Mouse (Mus musculus): Measurements from ENCODE around the gene Macrod1. TPM values are rescaled to one million over a fixed set of nuclear protein-coding genes. Genes with fewer than 3 reads are reported as not detected.

The Macrod1 gene
- polyA plus RNA-seq, 1 experiment from 2014 or later, result 32.9 TPM

DNA sequence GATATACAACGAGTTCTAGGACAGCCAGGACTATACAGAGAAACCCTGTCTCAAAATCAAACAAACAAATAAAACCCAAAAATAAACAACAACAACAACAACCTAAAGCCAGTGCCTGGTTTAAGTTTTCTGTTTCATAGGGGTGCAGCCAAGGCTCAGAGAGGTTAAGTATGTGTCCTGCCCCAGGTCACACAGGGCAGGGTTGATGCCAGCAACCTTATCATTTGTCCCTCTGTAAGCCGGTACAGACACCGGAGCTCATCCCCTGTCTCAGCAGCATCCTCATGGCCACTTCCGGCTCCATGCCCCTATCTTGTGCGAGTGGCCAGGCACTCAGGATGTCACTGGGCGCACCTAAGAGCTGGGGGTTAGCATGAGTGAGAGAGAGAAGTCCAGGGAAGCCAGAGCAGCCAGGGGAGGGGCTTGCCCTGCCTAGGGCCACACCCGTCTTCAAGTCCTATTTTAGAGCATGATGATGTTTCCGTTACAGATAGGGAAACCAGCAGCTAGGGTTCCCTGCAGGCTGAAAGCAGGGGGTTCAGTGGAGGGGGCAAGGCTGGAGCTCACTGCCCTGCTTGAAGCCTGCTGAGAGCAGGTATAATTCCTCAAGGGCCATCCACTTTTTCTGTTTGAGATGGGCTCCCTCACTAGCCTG is 61.2 kb downstream of the Macrod1 start:
- no peak for ATAC-seq (ENCODE audit: extremely low read depth, insufficient number of reproducible peaks, low FRiP score, low TSS enrichment)
- 33% methylated on average over 8 of the region's 8 CpGs for WGBS

GRCm38 (mm10) chr19:7121252-7121651 is 64.6 kb downstream of the Macrod1 start:
- 61% methylated on average over 11 of the region's 11 CpGs for WGBS
- no peak overlapping the region for H3K4me3 ChIP-seq
- peak overlapping the region; percentile 42 for H3K9ac ChIP-seq
- H3K27ac ChIP-seq (replicated peaks), result peak overlapping the region; percentile 98
- H3K9me3 ChIP-seq, result no peaks in the 10 kb centered on the region
- no peaks in the 10 kb centered on the region for H3K36me3 ChIP-seq
- no peak overlapping the region for H3K4me2 ChIP-seq
- 0 out of 2 replicates have a peak, but pooled peaks cover 21% of the 10 kb centered on the region for H3K27me3 ChIP-seq (replicated peaks)
- ATAC-seq (ENCODE audit: extremely low read depth, insufficient number of reproducible peaks, low FRiP score, low TSS enrichment), result no peak
- H3K4me1 ChIP-seq, result peaks cover 49% of the 10 kb centered on the region

More for the DNA sequence above, 61.2 kb downstream of the Macrod1 start:
- peaks cover 64% of the 10 kb centered on the region for H3K4me1 ChIP-seq
- peak overlapping the region; percentile 54 for H3K27ac ChIP-seq (replicated peaks)
- H3K36me3 ChIP-seq, result no peaks in the 10 kb centered on the region
- H3K4me3 ChIP-seq, result no peak overlapping the region
- no peaks in the 10 kb centered on the region for H3K9me3 ChIP-seq
- H3K4me2 ChIP-seq, result peak overlapping the region; percentile 16; the same call in 1 of the 2 replicates
- 0 out of 2 replicates have a peak, but pooled peaks cover 8% of the 10 kb centered on the region for H3K27me3 ChIP-seq (replicated peaks)
- H3K9ac ChIP-seq, result peak overlapping the region; percentile 67

DNA sequence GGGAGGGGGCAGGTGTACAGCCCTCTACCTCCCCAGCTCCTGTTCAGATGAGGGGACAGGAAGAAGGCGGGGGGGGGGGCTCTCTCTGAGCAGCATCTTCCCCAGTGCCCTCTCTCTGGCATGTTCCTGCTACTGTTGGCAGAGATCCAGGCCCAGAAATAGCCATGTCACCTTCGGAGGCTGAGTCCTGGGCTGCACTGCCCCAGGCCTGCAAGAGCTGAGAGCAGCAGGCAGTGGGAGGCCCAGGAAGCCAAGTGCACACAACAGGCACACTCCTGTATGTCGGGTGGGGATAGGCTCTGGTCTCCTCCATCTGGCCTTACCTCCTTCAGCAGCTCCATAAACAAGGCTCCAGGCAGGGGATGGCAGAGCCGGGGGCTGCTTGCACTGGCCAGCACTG is 65.7 kb downstream of the Macrod1 start:
- ATAC-seq (ENCODE audit: extremely low read depth, insufficient number of reproducible peaks, low FRiP score, low TSS enrichment), result peak; percentile 56; the same call in 1 of the 2 replicates
- Histone ChIP-seq H3K4me1 (peaks cover 44% of the 10 kb centered on the region), H3K4me2 (peak overlapping the region; percentile 61), H3K9me3 (no peaks in the 10 kb centered on the region), H3K27ac (replicated peaks) (peak overlapping the region; percentile 98), H3K9ac (peak overlapping the region; percentile 75), H3K27me3 (replicated peaks) (0 out of 2 replicates have a peak, but pooled peaks cover 25% of the 10 kb centered on the region), H3K4me3 (no peak overlapping the region), H3K36me3 (no peaks in the 10 kb centered on the region)
- WGBS, result 14% methylated on average over 4 of the region's 4 CpGs

GRCm38 (mm10) chr19:7122698-7123306 is 66.2 kb downstream of the Macrod1 start:
- 21% methylated on average over 10 of the region's 10 CpGs for WGBS
- H3K9me3 ChIP-seq, result no peaks in the 10 kb centered on the region
- peak; percentile 61; the same call in 1 of the 2 replicates for ATAC-seq (ENCODE audit: extremely low read depth, insufficient number of reproducible peaks, low FRiP score, low TSS enrichment)
- peak overlapping the region; percentile 98 for H3K27ac ChIP-seq (replicated peaks)
- H3K36me3 ChIP-seq, result no peaks in the 10 kb centered on the region
- no peak overlapping the region for H3K4me3 ChIP-seq
- H3K9ac ChIP-seq, result peak overlapping the region; percentile 75
- H3K4me1 ChIP-seq, result peaks cover 40% of the 10 kb centered on the region
- H3K27me3 ChIP-seq (replicated peaks), result 0 out of 2 replicates have a peak, but pooled peaks cover 25% of the 10 kb centered on the region
- H3K4me2 ChIP-seq, result peak overlapping the region; percentile 61

- Histone ChIP-seq H3K4me2 (no peak overlapping the region), H3K9me3 (no peaks in the 10 kb centered on the region), H3K4me1 (peaks cover 53% of the 10 kb centered on the region), H3K27ac (replicated peaks) (no peak overlapping the region), H3K9ac (no peak overlapping the region), H3K36me3 (no peaks in the 10 kb centered on the region), H3K27me3 (replicated peaks) (0 out of 2 replicates have a peak, but pooled peaks cover 17% of the 10 kb centered on the region), H3K4me3 (no peak overlapping the region)
- ATAC-seq (ENCODE audit: extremely low read depth, insufficient number of reproducible peaks, low FRiP score, low TSS enrichment), result no peak
- WGBS, result 80% methylated on average over 4 of the region's 4 CpGs
These were observed 69.0 kb downstream of the Macrod1 start for GRCm38 (mm10) chr19:7125526-7126156.

- 62% methylated on average over 1 of the region's 1 CpGs for WGBS
- no peak overlapping the region for H3K4me2 ChIP-seq
- peaks cover 17% of the 10 kb centered on the region; the same call in 1 of the 2 replicates for H3K27me3 ChIP-seq (replicated peaks)
- peaks cover 53% of the 10 kb centered on the region for H3K4me1 ChIP-seq
- no peak overlapping the region for H3K9ac ChIP-seq
- H3K27ac ChIP-seq (replicated peaks), result no peak overlapping the region
- no peak for ATAC-seq (ENCODE audit: extremely low read depth, insufficient number of reproducible peaks, low FRiP score, low TSS enrichment)
- H3K9me3 ChIP-seq, result no peaks in the 10 kb centered on the region
- no peak overlapping the region for H3K4me3 ChIP-seq
- no peaks in the 10 kb centered on the region for H3K36me3 ChIP-seq
These were observed 69.6 kb downstream of the Macrod1 start for GRCm38 (mm10) chr19:7126209-7126608.

GRCm38 (mm10) chr19:7126933-7127332 is 70.3 kb downstream of the Macrod1 start:
- 67% methylated on average over 2 of the region's 2 CpGs for WGBS
- H3K4me1 ChIP-seq, result peaks cover 51% of the 10 kb centered on the region
- no peak overlapping the region for H3K4me2 ChIP-seq

DNA sequence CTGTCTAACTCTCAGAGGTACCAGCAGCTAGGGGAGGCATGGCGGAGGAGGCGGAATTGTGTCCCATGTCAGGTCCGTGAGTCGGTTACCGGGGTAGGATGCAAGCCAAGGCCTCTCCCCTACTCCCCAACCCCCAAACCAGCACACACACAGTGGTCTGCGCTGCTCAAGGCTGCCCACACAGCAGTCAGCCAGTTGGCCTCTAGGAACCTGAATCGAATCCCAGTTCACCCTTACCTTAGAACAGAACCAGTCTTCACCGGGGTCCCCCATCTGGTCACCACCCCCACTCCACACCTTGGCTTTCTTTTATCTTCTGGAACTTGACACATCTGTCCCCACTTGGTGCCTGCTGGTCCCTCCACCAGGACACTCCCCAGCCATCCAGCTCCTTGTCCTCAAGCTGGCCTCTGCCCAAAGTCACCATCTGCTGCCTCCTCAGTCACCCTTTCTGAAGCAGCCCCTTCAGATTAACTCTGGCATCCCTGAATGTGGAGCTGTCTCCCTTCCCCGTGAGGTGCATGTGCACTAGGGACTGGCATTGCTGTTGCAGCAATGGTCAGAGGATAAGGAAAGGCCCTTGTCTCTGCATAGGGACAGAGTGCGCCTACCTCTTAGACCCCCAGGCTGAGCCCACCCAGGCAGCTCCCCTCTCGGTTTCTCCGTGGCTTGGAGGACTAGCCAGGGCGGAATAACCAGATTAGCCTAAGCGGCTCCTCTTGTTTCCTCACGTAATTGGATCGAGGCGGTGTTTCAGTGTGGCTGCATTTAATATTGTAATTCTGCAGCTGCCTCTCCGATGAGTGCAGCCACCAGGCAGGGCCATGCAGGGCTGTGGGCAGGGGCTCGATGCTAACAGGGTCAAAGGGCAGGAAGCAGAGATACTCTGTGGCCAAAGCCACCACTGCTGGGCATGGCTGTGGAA is 72.2 kb downstream of the Macrod1 start:
- H3K9ac ChIP-seq, result peak overlapping the region; percentile 58
- 0 out of 2 replicates have a peak overlapping the region, but pooled peaks have one; percentile 45 for H3K27ac ChIP-seq (replicated peaks)
- H3K4me1 ChIP-seq, result peaks cover 45% of the 10 kb centered on the region
- peaks cover 29% of the 10 kb centered on the region; the same call in 1 of the 2 replicates for H3K27me3 ChIP-seq (replicated peaks)
- no peaks in the 10 kb centered on the region for H3K36me3 ChIP-seq
- H3K4me3 ChIP-seq, result no peak overlapping the region
- 66% methylated on average over 19 of the region's 19 CpGs for WGBS
- no peaks in the 10 kb centered on the region for H3K9me3 ChIP-seq
- H3K4me2 ChIP-seq, result no peak overlapping the region
- no peak for ATAC-seq (ENCODE audit: extremely low read depth, insufficient number of reproducible peaks, low FRiP score, low TSS enrichment)

More at GRCm38 (mm10) chr19:7126933-7127332, 70.3 kb downstream of the Macrod1 start:
- Histone ChIP-seq H3K9me3 (no peaks in the 10 kb centered on the region), H3K27ac (replicated peaks) (no peak overlapping the region), H3K36me3 (no peaks in the 10 kb centered on the region), H3K9ac (no peak overlapping the region), H3K4me3 (no peak overlapping the region), H3K27me3 (replicated peaks) (peaks cover 24% of the 10 kb centered on the region; the same call in 1 of the 2 replicates)
- no peak for ATAC-seq (ENCODE audit: extremely low read depth, insufficient number of reproducible peaks, low FRiP score, low TSS enrichment)

GRCm38 (mm10) chr19:7130317-7130716 is 73.7 kb downstream of the Macrod1 start:
- H3K27ac ChIP-seq (replicated peaks), result peak overlapping the region; percentile 45
- H3K9ac ChIP-seq, result no peak overlapping the region; the same call in 1 of the 2 replicates
- H3K36me3 ChIP-seq, result no peaks in the 10 kb centered on the region
- peaks cover 33% of the 10 kb centered on the region; the same call in 1 of the 2 replicates for H3K27me3 ChIP-seq (replicated peaks)
- H3K4me1 ChIP-seq, result peaks cover 60% of the 10 kb centered on the region
- H3K9me3 ChIP-seq, result no peaks in the 10 kb centered on the region
- WGBS, result 25% methylated on average over 11 of the region's 11 CpGs
- H3K4me2 ChIP-seq, result no peak overlapping the region
- H3K4me3 ChIP-seq, result no peak overlapping the region
- ATAC-seq (ENCODE audit: extremely low read depth, insufficient number of reproducible peaks, low FRiP score, low TSS enrichment), result no peak

GRCm38 (mm10) chr19:7133436-7133835 is 76.8 kb downstream of the Macrod1 start:
- H3K27ac ChIP-seq (replicated peaks), result no peak overlapping the region
- peaks cover 89% of the 10 kb centered on the region for H3K4me1 ChIP-seq
- ATAC-seq (ENCODE audit: extremely low read depth, insufficient number of reproducible peaks, low FRiP score, low TSS enrichment), result no peak
- H3K9ac ChIP-seq, result no peak overlapping the region
- H3K36me3 ChIP-seq, result no peaks in the 10 kb centered on the region
- no peaks in the 10 kb centered on the region for H3K9me3 ChIP-seq
- no peak overlapping the region for H3K4me3 ChIP-seq
- no peak overlapping the region for H3K4me2 ChIP-seq
- 79% methylated on average over 9 of the region's 9 CpGs for WGBS
- peaks cover 45% of the 10 kb centered on the region for H3K27me3 ChIP-seq (replicated peaks)
